Mouse (Mus musculus): ENCODE measurements around the gene Sox21. TPM values are rescaled to one million over a fixed set of nuclear protein-coding genes. Genes with fewer than 3 reads are reported as not detected.

Gene Sox21
- polyA plus RNA-seq, 1 experiment from 2014 or later = 0.08 TPM

- no peak for ATAC-seq (replicated peaks; ENCODE audit: low FRiP score)
- 7% methylated on average over 8 of the region's 8 CpGs for WGBS
Measured at GRCm38 (mm10) chr14:118232381-118232970, 4.4 kb downstream of the Sox21 start.

GRCm38 (mm10) chr14:118226471-118227155 is 10.2 kb downstream of the Sox21 start:
- under 1% methylated on average over 21 of the region's 21 CpGs for WGBS
- ATAC-seq (replicated peaks; ENCODE audit: low FRiP score) (no peak), DNase-seq (ENCODE audit: low spot score) (no peak)
- peaks cover 94% of the 10 kb centered on the region for H3K27me3 ChIP-seq (replicated peaks; ENCODE audit: control insufficient read depth, insufficient read depth, low read length)
- H3K4me1 ChIP-seq (replicated peaks; ENCODE audit: control insufficient read depth, insufficient read depth, low read length) = no peaks in the 10 kb centered on the region
- no peak overlapping the region for H3K4me3 ChIP-seq (ENCODE audit: low read depth, low read length)
- no peak overlapping the region for H3K9ac ChIP-seq (ENCODE audit: low read depth, low read length)
- H3K9me3 ChIP-seq (ENCODE audit: control insufficient read depth, low read length) = no peaks in the 10 kb centered on the region
- no peak overlapping the region for H3K4me2 ChIP-seq
- no peak overlapping the region for H3K27ac ChIP-seq (ENCODE audit: low read depth, low read length)
- no peaks in the 10 kb centered on the region for H3K36me3 ChIP-seq (ENCODE audit: control insufficient read depth, insufficient read depth, low read length)

More at GRCm38 (mm10) chr14:118232381-118232970, 4.4 kb downstream of the Sox21 start:
- H3K4me3 ChIP-seq (ENCODE audit: low read depth, low read length) = no peak overlapping the region
- no peak overlapping the region for H3K9ac ChIP-seq (ENCODE audit: low read depth, low read length)
- no peak overlapping the region for H3K4me2 ChIP-seq
- H3K27me3 ChIP-seq (replicated peaks; ENCODE audit: control insufficient read depth, insufficient read depth, low read length) = peaks cover 98% of the 10 kb centered on the region
- H3K4me1 ChIP-seq (replicated peaks; ENCODE audit: control insufficient read depth, insufficient read depth, low read length) = peaks cover 5% of the 10 kb centered on the region; the same call in 1 of the 2 replicates
- H3K9me3 ChIP-seq (ENCODE audit: control insufficient read depth, low read length) = no peaks in the 10 kb centered on the region
- no peak overlapping the region for H3K27ac ChIP-seq (ENCODE audit: low read depth, low read length)
- DNase-seq (ENCODE audit: low spot score) = no peak
- H3K36me3 ChIP-seq (ENCODE audit: control insufficient read depth, insufficient read depth, low read length) = no peaks in the 10 kb centered on the region

DNA sequence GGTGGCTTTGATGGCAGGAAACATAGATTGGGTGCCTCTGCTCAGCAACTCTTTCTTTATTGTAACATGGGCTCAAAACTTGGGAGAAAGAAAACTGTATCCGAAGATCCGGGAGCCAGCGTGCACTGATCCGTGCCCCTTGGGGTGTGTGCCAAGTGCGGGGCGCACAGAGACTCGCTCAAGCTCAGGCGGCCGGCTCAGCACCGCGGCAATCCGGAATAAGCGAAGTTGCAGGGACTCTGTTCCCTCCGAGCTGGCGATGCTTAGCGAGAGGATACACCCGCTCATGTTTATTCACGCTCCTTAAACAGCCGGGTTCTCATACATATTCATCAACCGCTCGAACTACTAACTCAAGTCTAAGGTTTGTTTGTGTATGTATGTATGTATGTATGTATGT is 10.9 kb downstream of the Sox21 start:
- peaks cover 87% of the 10 kb centered on the region for H3K27me3 ChIP-seq (replicated peaks; ENCODE audit: control insufficient read depth, insufficient read depth, low read length)
- no peak overlapping the region for H3K4me3 ChIP-seq (ENCODE audit: low read depth, low read length)
- no peak overlapping the region for H3K9ac ChIP-seq (ENCODE audit: low read depth, low read length)
- peak overlapping the region; percentile 8; the same call in 1 of the 2 replicates for H3K4me2 ChIP-seq
- H3K9me3 ChIP-seq (ENCODE audit: control insufficient read depth, low read length) = no peaks in the 10 kb centered on the region
- ATAC-seq (replicated peaks; ENCODE audit: low FRiP score) (no peak), DNase-seq (ENCODE audit: low spot score) (no peak)
- H3K4me1 ChIP-seq (replicated peaks; ENCODE audit: control insufficient read depth, insufficient read depth, low read length) = no peaks in the 10 kb centered on the region
- 1% methylated on average over 21 of the region's 21 CpGs for WGBS
- H3K27ac ChIP-seq (ENCODE audit: low read depth, low read length) = no peak overlapping the region
- H3K36me3 ChIP-seq (ENCODE audit: control insufficient read depth, insufficient read depth, low read length) = no peaks in the 10 kb centered on the region

GRCm38 (mm10) chr14:118225061-118225743 is 11.6 kb downstream of the Sox21 start:
- no peak for DNase-seq (ENCODE audit: low spot score)
- no peak for ATAC-seq (replicated peaks; ENCODE audit: low FRiP score)
- no peaks in the 10 kb centered on the region for H3K36me3 ChIP-seq (ENCODE audit: control insufficient read depth, insufficient read depth, low read length)
- H3K4me2 ChIP-seq = no peak overlapping the region
- no peak overlapping the region for H3K9ac ChIP-seq (ENCODE audit: low read depth, low read length)
- no peaks in the 10 kb centered on the region for H3K9me3 ChIP-seq (ENCODE audit: control insufficient read depth, low read length)
- WGBS = 21% methylated on average over 16 of the region's 16 CpGs
- H3K27ac ChIP-seq (ENCODE audit: low read depth, low read length) = no peak overlapping the region
- H3K4me1 ChIP-seq (replicated peaks; ENCODE audit: control insufficient read depth, insufficient read depth, low read length) = no peaks in the 10 kb centered on the region
- H3K27me3 ChIP-seq (replicated peaks; ENCODE audit: control insufficient read depth, insufficient read depth, low read length) = peaks cover 80% of the 10 kb centered on the region
- no peak overlapping the region for H3K4me3 ChIP-seq (ENCODE audit: low read depth, low read length)

GRCm38 (mm10) chr14:118220885-118221284 is 15.9 kb downstream of the Sox21 start:
- no peaks in the 10 kb centered on the region for H3K4me1 ChIP-seq (replicated peaks; ENCODE audit: control insufficient read depth, insufficient read depth, low read length)
- WGBS = 67% methylated on average over 1 of the region's 1 CpGs
- H3K9me3 ChIP-seq (ENCODE audit: control insufficient read depth, low read length) = no peaks in the 10 kb centered on the region
- H3K9ac ChIP-seq (ENCODE audit: low read depth, low read length) = no peak overlapping the region
- H3K4me3 ChIP-seq (ENCODE audit: low read depth, low read length) = no peak overlapping the region
- H3K36me3 ChIP-seq (ENCODE audit: control insufficient read depth, insufficient read depth, low read length) = no peaks in the 10 kb centered on the region
- H3K27me3 ChIP-seq (replicated peaks; ENCODE audit: control insufficient read depth, insufficient read depth, low read length) = peaks cover 37% of the 10 kb centered on the region
- no peak overlapping the region for H3K4me2 ChIP-seq
- DNase-seq (ENCODE audit: low spot score) = no peak
- no peak for ATAC-seq (replicated peaks; ENCODE audit: low FRiP score)
- no peak overlapping the region for H3K27ac ChIP-seq (ENCODE audit: low read depth, low read length)

GRCm38 (mm10) chr14:118216826-118217225 is 20.0 kb downstream of the Sox21 start:
- DNase-seq (ENCODE audit: low spot score) (no peak), ATAC-seq (replicated peaks; ENCODE audit: low FRiP score) (no peak)
- Histone ChIP-seq H3K4me3 (ENCODE audit: low read depth, low read length) (no peak overlapping the region), H3K4me2 (no peak overlapping the region), H3K9ac (ENCODE audit: low read depth, low read length) (no peak overlapping the region), H3K9me3 (ENCODE audit: control insufficient read depth, low read length) (no peaks in the 10 kb centered on the region), H3K4me1 (replicated peaks; ENCODE audit: control insufficient read depth, insufficient read depth, low read length) (no peaks in the 10 kb centered on the region), H3K36me3 (ENCODE audit: control insufficient read depth, insufficient read depth, low read length) (no peaks in the 10 kb centered on the region), H3K27ac (ENCODE audit: low read depth, low read length) (no peak overlapping the region), H3K27me3 (replicated peaks; ENCODE audit: control insufficient read depth, insufficient read depth, low read length) (no peaks in the 10 kb centered on the region)
- 89% methylated on average over 8 of the region's 8 CpGs for WGBS

DNA sequence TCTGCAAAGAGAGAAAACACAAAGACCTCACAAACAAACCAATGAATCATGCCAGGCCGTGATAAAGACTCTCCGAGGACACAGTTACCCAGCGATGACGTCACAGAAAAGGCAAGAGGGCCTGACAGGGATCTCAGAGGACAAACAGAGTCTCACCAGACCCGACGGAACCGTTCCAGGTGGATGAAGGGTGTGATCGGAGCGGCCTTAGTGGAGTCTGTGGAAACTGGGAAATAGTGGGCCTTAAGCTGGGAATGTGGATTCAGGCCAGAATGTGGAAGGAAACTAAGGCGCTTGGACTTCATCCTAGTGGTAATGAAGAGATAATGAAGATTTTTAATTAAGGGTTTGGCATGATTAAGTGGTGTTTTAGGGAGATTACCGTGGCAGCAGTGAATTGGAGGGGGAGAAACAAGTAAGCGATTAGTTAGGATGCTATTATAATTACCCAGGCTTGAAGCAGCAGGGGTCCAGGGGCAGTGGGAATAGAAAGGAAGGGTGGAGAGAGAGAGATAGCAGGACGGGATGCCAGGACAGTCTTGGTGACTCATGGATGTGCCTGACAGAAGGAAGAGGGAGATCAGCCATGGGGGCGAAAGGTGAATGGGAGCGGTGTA is 24.5 kb downstream of the Sox21 start:
- no peaks in the 10 kb centered on the region for H3K4me1 ChIP-seq (replicated peaks; ENCODE audit: control insufficient read depth, insufficient read depth, low read length)
- WGBS = 73% methylated on average over 15 of the region's 15 CpGs
- no peak overlapping the region for H3K27ac ChIP-seq (ENCODE audit: low read depth, low read length)
- no peak overlapping the region for H3K4me2 ChIP-seq
- H3K36me3 ChIP-seq (ENCODE audit: control insufficient read depth, insufficient read depth, low read length) = no peaks in the 10 kb centered on the region
- no peaks in the 10 kb centered on the region for H3K9me3 ChIP-seq (ENCODE audit: control insufficient read depth, low read length)
- DNase-seq (ENCODE audit: low spot score) = no peak
- no peak overlapping the region for H3K9ac ChIP-seq (ENCODE audit: low read depth, low read length)
- H3K4me3 ChIP-seq (ENCODE audit: low read depth, low read length) = no peak overlapping the region
- no peaks in the 10 kb centered on the region for H3K27me3 ChIP-seq (replicated peaks; ENCODE audit: control insufficient read depth, insufficient read depth, low read length)
- no peak for ATAC-seq (replicated peaks; ENCODE audit: low FRiP score)

DNA sequence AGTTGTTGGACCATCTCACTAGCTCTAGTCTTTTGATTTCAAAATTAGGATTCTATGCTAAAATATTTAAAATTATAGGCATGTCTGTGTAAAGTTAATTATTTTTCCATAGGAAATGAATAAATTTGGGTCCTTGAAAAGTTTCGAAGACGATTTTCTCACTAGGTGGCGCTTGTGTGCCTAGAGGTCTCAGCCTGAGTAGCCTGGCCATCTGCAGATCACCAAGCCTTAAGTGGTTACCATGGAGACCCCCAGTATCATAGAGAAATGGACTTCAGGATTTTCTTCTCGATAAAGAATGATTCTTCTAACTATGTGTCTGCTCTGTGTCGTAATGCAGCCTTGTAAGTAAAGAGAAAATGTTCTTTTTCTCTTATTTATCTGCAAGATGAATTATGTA is 27.2 kb downstream of the Sox21 start:
- Histone ChIP-seq H3K9ac (ENCODE audit: low read depth, low read length) (no peak overlapping the region), H3K4me1 (replicated peaks; ENCODE audit: control insufficient read depth, insufficient read depth, low read length) (no peaks in the 10 kb centered on the region), H3K27ac (ENCODE audit: low read depth, low read length) (no peak overlapping the region), H3K36me3 (ENCODE audit: control insufficient read depth, insufficient read depth, low read length) (no peaks in the 10 kb centered on the region), H3K9me3 (ENCODE audit: control insufficient read depth, low read length) (no peaks in the 10 kb centered on the region), H3K4me2 (no peak overlapping the region), H3K4me3 (ENCODE audit: low read depth, low read length) (no peak overlapping the region), H3K27me3 (replicated peaks; ENCODE audit: control insufficient read depth, insufficient read depth, low read length) (no peaks in the 10 kb centered on the region)
- ATAC-seq (replicated peaks; ENCODE audit: low FRiP score) = no peak
- WGBS = 21% methylated on average over 5 of the region's 5 CpGs
- DNase-seq (ENCODE audit: low spot score) = no peak

Measured in liver, embryonic 11.5 days (tissue).